Mouse (Mus musculus) effector memory CD4-positive, alpha-beta T cell, adult 7 months (primary cell): ENCODE measurements around the gene Maob. TPM values are rescaled to one million over a fixed set of nuclear protein-coding genes. Genes with fewer than 3 reads are reported as not detected.

Experiments used
- polyA plus RNA-seq: library from polyadenylated mRNA; unstranded; fragments of 100-300 nt; shearing (Covaris generic); gene quantifications from one replicate; pipeline ENCODE4 v1.2.1, GENCODE M21; 2017

Maob gene
- not detected for polyA plus RNA-seq

DNA sequence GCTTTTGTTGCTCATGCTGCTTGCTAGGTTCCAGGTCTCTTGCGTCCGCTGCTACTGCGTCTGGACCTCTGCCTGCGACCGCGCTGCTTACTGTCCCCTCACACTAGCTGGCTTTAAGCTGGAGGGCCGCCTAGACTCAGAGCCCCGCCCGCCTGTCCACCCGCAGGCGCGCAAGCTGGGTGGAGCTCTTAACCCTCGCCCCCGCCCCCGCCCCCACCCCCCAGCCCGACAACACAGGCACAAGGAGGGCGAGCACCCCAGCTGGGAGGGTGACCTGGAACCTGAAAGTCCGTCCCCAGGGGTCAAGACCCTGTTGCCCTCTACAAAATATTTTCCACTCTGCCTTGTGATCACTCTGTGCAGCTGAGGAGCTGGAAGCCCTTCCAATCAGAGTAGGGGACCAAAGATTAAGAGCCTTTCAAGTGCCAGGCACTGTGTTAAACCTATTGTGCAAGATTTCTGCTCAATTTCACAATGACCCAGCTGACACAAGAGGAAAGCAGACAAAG lies at the start of gene Maob:
Gene Maob, minus strand, starts transcription at position 106 of the 509 bp plus-strand sequence.

Other genes with a start within 250 kb of the Maob start
- gene Maoa, start 197.7 kb downstream of the Maob start, polyA plus RNA-seq = 0.33 TPM
- gene Ndp, start 94.4 kb upstream of the Maob start, polyA plus RNA-seq = not detected